Mouse (Mus musculus) heart, embryonic 16.5 days (tissue): ENCODE measurements around the gene Ptcd1. TPM values are rescaled to one million over a fixed set of nuclear protein-coding genes. Genes with fewer than 3 reads are reported as not detected.
A peak's percentile ranks its signal among the peaks of the same experiment; 100 is the strongest.

Experiments
- ATAC-seq: fragments of 200-750 bp; cut with Nextera tagmentation; replicated peaks from 2 replicates; pipeline ENCODE4 v1.8.0; 2017; ENCODE audit warnings: moderate number of reproducible peaks; ENCODE audit not compliant: insufficient read depth, low FRiP score; ENCODE audit errors: extremely low read depth
- H3K27ac ChIP-seq: fragments of 300-500 bp; sonication (generic); 2 replicates; pipeline ENCODE4 v1.5.1; 2014; ENCODE audit warnings: mild to moderate bottlenecking, low read length, control low read depth, moderate library complexity
- H3K27me3 ChIP-seq: fragments of 300-500 bp; sonication (generic); 2 replicates; pipeline ENCODE4 v1.6.1; 2014; ENCODE audit warnings: low read length, mixed read lengths; ENCODE audit not compliant: control insufficient read depth, insufficient read depth
- H3K36me3 ChIP-seq: fragments of 300-500 bp; sonication (generic); 2 replicates; pipeline ENCODE4 v1.6.1; 2014; ENCODE audit not compliant: control insufficient read depth, insufficient read depth
- H3K4me1 ChIP-seq: fragments of 300-500 bp; sonication (generic); 2 replicates; pipeline ENCODE4 v1.6.1; 2014; ENCODE audit warnings: low read length, mixed read lengths; ENCODE audit not compliant: control insufficient read depth, insufficient read depth
- H3K4me2 ChIP-seq: fragments of 300-500 bp; sonication (generic); 2 replicates; pipeline ENCODE4 v1.6.1; 2014; ENCODE audit warnings: low read depth, mild to moderate bottlenecking, control low read depth, low read length
- H3K4me3 ChIP-seq: fragments of 300-500 bp; sonication (generic); 2 replicates; pipeline ENCODE4 v1.5.1; 2014; ENCODE audit warnings: mild to moderate bottlenecking, control low read depth, low read length
- H3K9ac ChIP-seq: fragments of 300-500 bp; sonication (generic); 2 replicates; pipeline ENCODE4 v1.6.1; 2014; ENCODE audit warnings: low read length, control low read depth
- H3K9me3 ChIP-seq: fragments of 300-500 bp; sonication (generic); replicated peaks from 2 replicates; pipeline ENCODE4 v1.6.1; 2016; ENCODE audit warnings: low read length; ENCODE audit not compliant: control insufficient read depth
- WGBS: fragments of 180-500 bp; shearing (Covaris S2); extraction: QIAGEN DNeasy Blood & Tissue Kit; methylation state at CpG from one replicate; pipeline ENCODE4 v1.1.7; 2014; 5-methylcytosine and 5-hydroxymethylcytosine counted together
- polyA plus RNA-seq: library from polyadenylated mRNA; unstranded; fragments of >200 nt; fragmentation: Nextera tagmentation; extraction: Ambion mirVana; gene quantifications from 2 replicates; pipeline ENCODE4 v1.2.1, GENCODE M21; 2015

Ptcd1 gene
- polyA plus RNA-seq, 1 experiment from 2014 or later, result 17.2 TPM

DNA sequence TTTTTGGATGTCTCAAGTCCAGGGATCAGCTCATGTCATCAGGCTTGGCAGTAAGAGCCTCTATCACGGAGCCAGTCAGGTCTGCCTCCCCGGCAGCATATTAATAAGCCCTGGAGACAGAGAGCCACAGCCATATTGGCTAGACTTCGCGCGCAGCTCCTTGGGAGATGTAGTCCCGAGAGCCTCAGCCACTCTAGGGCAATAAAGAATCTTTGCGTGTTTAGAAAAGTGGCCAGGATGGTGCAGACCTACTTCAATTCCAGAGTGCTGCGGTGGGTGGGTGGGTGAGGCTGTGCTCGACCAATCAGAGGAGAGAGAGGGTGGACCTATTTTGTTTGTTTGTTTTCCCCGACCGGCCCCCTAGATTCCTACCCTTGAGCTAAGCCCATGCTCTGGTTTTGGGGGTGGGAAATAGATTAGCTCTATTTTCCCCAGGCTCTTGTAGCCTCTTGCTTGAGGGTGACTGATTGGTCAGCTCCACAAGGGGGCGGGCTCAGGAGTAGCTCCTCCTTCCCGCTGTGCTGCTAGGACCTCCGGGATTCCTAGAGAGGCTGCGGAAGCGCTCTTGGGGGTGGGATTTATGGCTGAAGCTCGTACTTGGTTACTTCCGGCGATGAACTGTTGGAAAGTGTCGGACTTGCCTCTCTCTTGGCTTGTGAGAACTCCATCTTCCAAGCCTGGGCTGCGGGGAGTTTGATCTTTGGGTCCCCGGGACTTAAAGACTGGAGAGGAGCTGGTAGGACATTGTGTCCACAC lies 37.2 kb upstream of the Ptcd1 start, which contains the start of gene Zkscan5:
Gene Zkscan5 (plus strand): TSS at position 627 of the 756 bp plus-strand sequence.
- H3K9me3 ChIP-seq, result no peaks in the 10 kb centered on the region
- H3K4me2 ChIP-seq, result peak within 1 kb of the TSS; percentile 73
- ATAC-seq, result peak; percentile 93
- H3K36me3 ChIP-seq, result peaks cover 4% of the 10 kb centered on the region; the same call in 1 of the 2 replicates
- peak within 1 kb of the TSS; percentile 96 for H3K27ac ChIP-seq
- peak within 1 kb of the TSS; percentile 87 for H3K4me3 ChIP-seq
- H3K27me3 ChIP-seq, result no peaks in the 10 kb centered on the region
- H3K9ac ChIP-seq, result peak within 1 kb of the TSS; percentile 81
- WGBS, result under 1% methylated on average over 22 of the region's 22 CpGs
- H3K4me1 ChIP-seq, result peaks cover 22% of the 10 kb centered on the region

DNA sequence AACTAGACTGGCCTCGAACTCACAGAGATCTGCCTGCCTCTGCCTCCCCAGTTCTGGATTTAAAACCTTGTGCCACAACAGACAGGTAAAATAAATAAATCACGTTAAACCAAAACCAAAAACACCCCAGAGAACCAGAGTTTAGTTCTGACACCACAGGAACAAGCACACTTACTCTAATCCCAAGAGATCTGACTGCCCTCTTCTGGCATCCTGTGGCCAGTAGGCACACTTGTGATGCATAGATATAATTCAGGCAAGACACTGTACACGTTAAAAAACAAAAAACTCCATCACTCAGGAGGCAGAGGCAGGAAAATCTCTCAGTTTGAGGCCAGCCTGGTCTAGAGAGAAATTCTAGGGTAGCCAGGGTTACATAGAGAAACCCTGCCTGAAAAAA lies 35.5 kb upstream of the Ptcd1 start:
- H3K4me2 ChIP-seq, result no peak overlapping the region
- H3K4me3 ChIP-seq, result no peak overlapping the region
- no peaks in the 10 kb centered on the region for H3K9me3 ChIP-seq
- ATAC-seq, result no peak
- H3K36me3 ChIP-seq, result 0 out of 2 replicates have a peak, but pooled peaks cover 2% of the 10 kb centered on the region
- WGBS, result 44% methylated on average over 3 of the region's 3 CpGs
- no peaks in the 10 kb centered on the region for H3K27me3 ChIP-seq
- peaks cover 22% of the 10 kb centered on the region for H3K4me1 ChIP-seq
- no peak overlapping the region for H3K9ac ChIP-seq
- no peak overlapping the region for H3K27ac ChIP-seq

GRCm38 (mm10) chr5:145201321-145201991 lies 34.5 kb upstream of the Ptcd1 start, which contains the start of gene Zkscan14:
Gene Zkscan14 (minus strand): TSS chr5:145201868.
- peaks cover 8% of the 10 kb centered on the region; the same call in 1 of the 2 replicates for H3K36me3 ChIP-seq
- H3K27me3 ChIP-seq, result no peaks in the 10 kb centered on the region
- peak within 1 kb of the TSS; percentile 91 for H3K4me2 ChIP-seq
- H3K9me3 ChIP-seq, result no peaks in the 10 kb centered on the region
- peak within 1 kb of the TSS; percentile 80 for H3K27ac ChIP-seq
- H3K4me1 ChIP-seq, result peaks cover 22% of the 10 kb centered on the region
- H3K4me3 ChIP-seq, result peak within 1 kb of the TSS; percentile 96
- WGBS, result under 1% methylated on average over 37 of the region's 37 CpGs
- peak within 1 kb of the TSS; percentile 85 for H3K9ac ChIP-seq
- ATAC-seq, result no peak

DNA sequence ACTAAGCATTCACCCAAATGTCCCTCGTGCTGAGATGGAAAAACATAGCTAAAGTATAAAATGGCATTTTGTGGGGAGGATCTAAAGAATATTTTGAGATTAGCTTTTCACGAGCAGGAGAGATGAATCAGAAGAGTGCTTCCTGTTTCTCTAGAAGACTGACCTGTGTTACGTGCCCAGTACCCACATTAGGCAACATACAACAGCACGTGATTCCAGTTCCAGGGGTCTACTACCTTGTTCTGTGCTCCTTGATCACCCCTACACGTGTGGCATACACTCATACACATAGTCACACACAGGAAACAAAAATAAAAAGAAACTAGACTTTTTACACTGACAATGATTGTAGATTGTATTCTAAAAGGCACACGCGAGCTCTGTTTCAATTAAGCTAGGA lies 33.5 kb upstream of the Ptcd1 start:
- no peak overlapping the region for H3K27ac ChIP-seq
- peaks cover 18% of the 10 kb centered on the region for H3K36me3 ChIP-seq
- H3K4me1 ChIP-seq, result peaks cover 14% of the 10 kb centered on the region
- WGBS, result 68% methylated on average over 7 of the region's 7 CpGs
- no peak for ATAC-seq
- H3K4me3 ChIP-seq, result no peak overlapping the region; the same call in 1 of the 2 replicates
- H3K27me3 ChIP-seq, result no peaks in the 10 kb centered on the region
- H3K9me3 ChIP-seq, result no peaks in the 10 kb centered on the region
- peak overlapping the region; percentile 91 for H3K4me2 ChIP-seq
- no peak overlapping the region for H3K9ac ChIP-seq

GRCm38 (mm10) chr5:145191962-145192361 lies 25.1 kb upstream of the Ptcd1 start, which contains the start of gene Atp5j2:
Gene Atp5j2 (minus strand): TSS chr5:145192062.
- Histone ChIP-seq H3K9ac (peak within 1 kb of the TSS; percentile 97), H3K4me1 (peaks cover 20% of the 10 kb centered on the region), H3K4me2 (peak within 1 kb of the TSS; percentile 68), H3K27ac (peak within 1 kb of the TSS; percentile 96), H3K27me3 (no peaks in the 10 kb centered on the region), H3K4me3 (peak within 1 kb of the TSS; percentile 86), H3K36me3 (peaks cover 36% of the 10 kb centered on the region), H3K9me3 (no peaks in the 10 kb centered on the region)
- ATAC-seq, result no peak
- WGBS, result 89% methylated on average over 2 of the region's 2 CpGs

DNA sequence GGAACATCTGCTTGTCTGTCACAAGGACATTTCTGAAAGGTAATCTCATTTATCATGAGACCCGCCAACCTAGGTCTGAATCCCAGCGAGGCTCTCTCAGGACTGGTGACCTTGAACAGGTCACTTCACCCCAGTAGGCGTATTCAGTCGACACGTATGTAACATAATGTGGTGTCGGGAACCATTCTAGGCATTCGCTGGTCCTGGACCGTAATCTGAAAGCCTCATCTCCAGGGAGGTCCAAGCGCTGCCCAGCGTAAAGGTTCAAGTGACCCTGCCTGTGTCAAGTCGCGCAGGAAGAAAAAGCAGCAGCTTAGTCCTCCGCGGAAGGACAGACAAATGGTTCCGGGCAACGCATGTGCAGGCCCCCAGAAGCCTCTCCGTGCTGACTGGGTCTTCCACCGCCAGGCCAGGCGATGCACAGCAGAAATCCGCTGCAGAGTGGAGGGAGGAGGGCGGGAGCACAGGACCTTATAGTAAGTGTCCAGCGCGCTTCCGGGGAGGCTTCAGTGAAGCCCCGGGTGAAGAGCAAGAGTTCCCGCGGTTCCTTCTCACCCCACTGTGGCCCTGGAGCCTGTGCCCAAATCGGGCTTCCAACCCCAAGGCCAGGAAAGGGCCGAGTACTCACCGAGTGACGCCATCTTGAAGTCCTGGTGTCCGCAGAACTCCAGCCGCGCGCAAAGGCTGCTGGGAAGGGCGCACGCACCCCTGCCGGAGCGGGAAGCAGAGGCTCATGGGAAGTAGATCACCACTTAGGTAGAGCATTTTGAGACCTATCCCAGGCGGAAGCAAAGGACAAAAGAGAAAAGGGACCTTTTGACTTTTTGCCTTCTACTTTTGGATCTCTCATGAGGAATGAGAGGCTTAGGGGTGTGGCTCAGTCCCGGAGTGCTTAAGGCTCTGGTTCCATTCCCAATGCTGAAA lies 24.2 kb upstream of the Ptcd1 start:
- peak; percentile 92 for ATAC-seq
- H3K4me1 ChIP-seq, result peaks cover 20% of the 10 kb centered on the region
- H3K9ac ChIP-seq, result peak overlapping the region; percentile 97
- H3K27ac ChIP-seq, result peak overlapping the region; percentile 96
- H3K36me3 ChIP-seq, result peaks cover 40% of the 10 kb centered on the region
- no peaks in the 10 kb centered on the region for H3K27me3 ChIP-seq
- peak overlapping the region; percentile 68 for H3K4me2 ChIP-seq
- under 1% methylated on average over 40 of the region's 41 CpGs for WGBS
- peak overlapping the region; percentile 86 for H3K4me3 ChIP-seq
- H3K9me3 ChIP-seq, result no peaks in the 10 kb centered on the region

- H3K27ac ChIP-seq, result peak overlapping the region; percentile 96
- no peaks in the 10 kb centered on the region for H3K9me3 ChIP-seq
- H3K4me2 ChIP-seq, result peak overlapping the region; percentile 68
- peaks cover 39% of the 10 kb centered on the region for H3K36me3 ChIP-seq
- peaks cover 20% of the 10 kb centered on the region for H3K4me1 ChIP-seq
- peak overlapping the region; percentile 86 for H3K4me3 ChIP-seq
- 0 out of 2 replicates have a peak, but pooled peaks have one; percentile 11 for ATAC-seq
- H3K27me3 ChIP-seq, result no peaks in the 10 kb centered on the region
- H3K9ac ChIP-seq, result peak overlapping the region; percentile 97
- WGBS, result 15% methylated on average over 5 of the region's 5 CpGs
These were observed 23.5 kb upstream of the Ptcd1 start for GRCm38 (mm10) chr5:145190373-145190772.

- no peaks in the 10 kb centered on the region for H3K27me3 ChIP-seq
- H3K9me3 ChIP-seq, result no peaks in the 10 kb centered on the region
- no peak overlapping the region for H3K27ac ChIP-seq
- WGBS, result 92% methylated on average over 6 of the region's 6 CpGs
- H3K4me1 ChIP-seq, result peaks cover 20% of the 10 kb centered on the region
- peak overlapping the region; percentile 86 for H3K4me3 ChIP-seq
- no peak overlapping the region; the same call in 1 of the 2 replicates for H3K9ac ChIP-seq
- ATAC-seq, result no peak
- H3K36me3 ChIP-seq, result peaks cover 35% of the 10 kb centered on the region
- H3K4me2 ChIP-seq, result peak overlapping the region; percentile 68
These were observed 22.5 kb upstream of the Ptcd1 start for GRCm38 (mm10) chr5:145189416-145189815.
